Mouse (Mus musculus) kidney, adult 11 months (tissue): ENCODE measurements around the gene Slc38a7.
"Not testable (repeated sequence)": the region's sequence is repeated elsewhere in the genome, so short reads cannot be mapped to it uniquely, and the experiment has no call there.

Experiments used
- DNase-seq: peaks from one replicate; pipeline ENCODE4 v3.0.0; 2022

Gene Slc38a7

GRCm38 (mm10) chr8:95806461-95807191 lies 46.7 kb downstream of the Slc38a7 start:
- no peak for DNase-seq

GRCm38 (mm10) chr8:95805482-95805881 lies 47.9 kb downstream of the Slc38a7 start:
- DNase-seq, result no peak

DNA sequence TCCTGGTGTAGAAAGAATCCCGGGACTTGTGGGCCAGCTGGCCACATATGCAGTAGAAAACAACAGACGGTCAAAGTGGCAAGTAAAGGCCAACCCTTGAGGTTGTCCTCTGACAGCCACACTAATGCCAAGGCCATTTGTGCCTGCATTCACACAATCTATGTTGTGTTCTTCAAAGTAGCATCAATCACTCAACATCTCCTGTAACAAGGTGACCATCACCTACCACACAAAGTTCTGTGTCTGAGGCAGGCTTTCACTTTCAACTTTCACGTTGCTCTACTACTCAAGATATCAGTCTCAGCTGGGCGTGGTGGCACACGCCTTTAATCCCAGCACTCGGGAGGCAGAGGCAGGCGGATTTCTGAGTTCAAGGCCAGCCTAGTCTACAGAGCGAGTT lies 51.1 kb downstream of the Slc38a7 start:
- no peak for DNase-seq

GRCm38 (mm10) chr8:95801476-95802064 lies 51.8 kb downstream of the Slc38a7 start:
- DNase-seq, result no peak

GRCm38 (mm10) chr8:95800353-95800752 lies 53.0 kb downstream of the Slc38a7 start:
- DNase-seq, result no peak

DNA sequence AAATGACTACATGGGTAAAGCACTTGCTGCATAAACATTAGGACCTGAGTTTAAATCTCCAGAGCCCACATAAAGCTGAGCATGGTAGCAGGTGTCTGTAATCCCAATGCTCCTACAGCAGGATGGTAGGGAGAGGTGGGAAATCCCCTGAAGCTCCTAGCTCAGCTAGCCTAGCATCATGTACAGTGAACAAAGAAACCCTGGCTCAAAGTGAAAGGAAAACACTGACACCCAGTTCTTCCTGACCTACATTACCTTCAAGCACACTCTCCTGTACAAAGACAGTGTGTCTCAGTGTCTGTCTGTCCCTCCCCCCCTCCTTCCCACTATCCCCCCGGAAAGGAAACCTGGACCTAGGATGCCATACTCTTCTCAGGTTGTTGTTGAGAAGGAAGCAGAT lies 53.4 kb downstream of the Slc38a7 start:
- DNase-seq, result no peak

DNA sequence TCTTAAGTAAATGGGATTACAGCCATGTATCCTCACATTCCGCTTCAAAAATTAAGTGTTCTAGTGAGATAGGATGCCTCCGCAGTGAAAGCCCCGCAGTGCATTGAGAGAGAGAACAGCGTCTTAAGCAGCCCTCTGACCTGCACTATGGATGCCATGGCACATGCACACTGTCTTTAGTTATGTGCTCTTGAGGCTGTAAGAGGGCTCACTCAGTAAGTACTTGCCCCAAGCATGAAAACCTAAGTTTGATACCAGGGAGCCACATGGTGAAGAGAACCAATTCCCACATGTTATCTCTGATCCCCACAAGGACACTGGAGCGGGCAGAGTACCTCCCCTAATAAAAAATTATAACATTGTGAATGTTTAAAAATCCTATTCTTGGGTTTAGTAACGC lies 54.2 kb downstream of the Slc38a7 start:
- no peak for DNase-seq

- DNase-seq, result not testable (repeated sequence)
Measured at GRCm38 (mm10) chr8:95795333-95796061, 57.8 kb downstream of the Slc38a7 start.
